Mouse (Mus musculus): ENCODE data around the gene Pzp.

Pzp gene

DNA sequence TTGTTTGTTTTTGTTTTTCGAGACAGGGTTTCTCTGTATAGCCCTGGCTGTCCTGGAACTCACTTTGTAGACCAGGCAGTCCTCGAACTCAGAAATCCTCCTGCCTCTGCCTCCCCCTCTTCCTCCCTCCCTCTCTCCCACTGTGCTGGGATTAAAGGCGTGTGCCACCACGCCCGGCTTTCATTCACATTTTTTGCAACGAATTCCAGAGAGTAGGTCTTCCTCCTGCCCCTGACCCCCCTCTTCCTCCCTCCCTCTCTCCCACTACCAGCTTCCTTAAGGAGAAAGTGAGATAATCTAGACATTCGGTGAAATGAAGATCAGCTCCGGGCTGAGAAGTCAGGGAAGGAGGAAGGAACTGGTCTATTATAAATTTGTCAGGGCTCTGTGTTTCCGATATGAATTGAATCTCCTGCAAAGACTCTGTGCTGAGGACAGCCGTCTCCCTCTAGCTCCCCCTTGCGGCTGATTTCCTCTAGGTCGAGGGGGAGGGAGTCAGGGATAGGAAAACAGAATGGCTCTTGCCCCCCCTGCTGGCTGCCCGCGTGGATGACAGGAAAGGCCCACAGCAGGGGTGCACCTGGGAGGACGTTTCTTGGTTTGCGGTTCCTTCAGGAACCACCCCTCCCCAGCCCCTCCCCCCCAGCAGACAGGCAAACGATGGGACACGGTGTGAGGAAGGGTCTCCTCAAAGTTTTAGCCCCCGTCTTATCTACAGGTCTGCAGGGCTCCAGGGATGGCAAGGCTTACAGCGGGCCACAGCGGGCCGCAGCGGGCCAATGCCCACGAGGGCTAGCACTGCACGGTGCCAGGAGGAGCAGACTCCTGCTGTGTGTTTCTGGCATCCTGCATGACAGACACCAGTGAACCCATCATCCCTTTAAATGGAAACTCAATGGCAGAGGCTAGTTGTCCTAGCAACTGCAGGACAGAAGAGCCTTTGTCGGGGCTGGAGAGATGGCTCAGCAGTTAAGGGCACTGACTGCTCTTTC, 46.8 kb downstream of the Pzp start:
- DNase-seq, result peak; percentile 92 to 95

DNA sequence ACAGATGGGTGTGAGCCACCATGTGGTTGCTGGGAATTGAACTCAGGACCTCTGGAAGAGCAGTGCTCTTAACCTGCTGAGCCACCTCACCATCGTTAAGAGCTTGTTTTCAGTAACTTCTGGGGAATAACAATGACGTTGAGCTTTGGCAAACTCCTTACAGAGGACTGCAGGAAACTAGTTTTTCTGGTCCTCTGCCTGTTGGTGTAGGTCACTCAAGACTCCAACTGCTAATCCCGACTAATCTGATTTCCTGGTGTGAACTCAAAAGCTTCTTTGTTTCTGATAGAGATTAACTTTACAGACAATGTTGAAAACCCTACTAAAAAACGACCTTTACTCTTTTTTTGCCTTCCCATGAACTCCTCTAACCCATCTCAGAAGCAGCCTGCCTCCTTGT, 49.0 kb downstream of the Pzp start:
- DNase-seq, result peak in 1 of 2 experiments; percentile 16

DNA sequence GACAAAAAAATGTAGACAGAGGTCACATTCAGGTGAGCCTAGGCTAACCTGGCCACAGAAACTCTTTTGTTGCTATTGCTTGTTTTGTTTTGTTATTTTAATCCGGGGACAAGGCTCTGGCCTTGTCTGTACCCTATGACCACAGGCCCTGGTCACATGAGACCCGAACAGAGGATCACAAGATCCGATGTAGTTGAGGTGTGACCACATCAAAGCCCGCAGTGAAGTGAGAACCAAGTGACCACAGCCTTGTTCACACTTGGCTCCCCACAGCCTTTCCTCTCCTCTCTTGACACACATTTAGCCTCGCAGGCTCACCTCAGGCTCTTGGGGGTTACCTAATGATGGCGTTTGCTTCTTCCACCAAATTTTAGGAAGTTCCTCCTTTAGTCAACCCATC, 52.4 kb downstream of the Pzp start:
- no peak for DNase-seq

DNA sequence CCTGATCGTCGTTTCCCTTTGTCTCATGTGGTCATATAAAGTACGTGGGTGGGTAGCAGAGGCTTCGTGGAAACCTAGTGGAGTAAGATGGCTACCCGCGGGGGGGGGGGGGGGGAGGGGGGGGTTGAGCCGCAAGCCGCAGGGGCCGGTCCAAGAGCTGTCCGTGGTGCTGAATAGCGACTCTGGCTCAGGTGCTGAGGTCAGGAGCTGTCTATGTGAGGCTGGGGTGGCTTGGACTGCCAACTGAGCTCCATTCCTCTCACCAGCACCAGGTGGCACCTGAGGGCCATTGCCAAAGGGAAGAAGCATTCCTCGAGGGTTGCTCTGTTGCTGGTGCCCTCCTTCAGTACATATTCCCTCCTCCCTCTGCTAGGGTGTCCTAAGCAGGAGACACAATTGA, 57.1 kb downstream of the Pzp start:
- peak; percentile 32 to 68 for DNase-seq

DNA sequence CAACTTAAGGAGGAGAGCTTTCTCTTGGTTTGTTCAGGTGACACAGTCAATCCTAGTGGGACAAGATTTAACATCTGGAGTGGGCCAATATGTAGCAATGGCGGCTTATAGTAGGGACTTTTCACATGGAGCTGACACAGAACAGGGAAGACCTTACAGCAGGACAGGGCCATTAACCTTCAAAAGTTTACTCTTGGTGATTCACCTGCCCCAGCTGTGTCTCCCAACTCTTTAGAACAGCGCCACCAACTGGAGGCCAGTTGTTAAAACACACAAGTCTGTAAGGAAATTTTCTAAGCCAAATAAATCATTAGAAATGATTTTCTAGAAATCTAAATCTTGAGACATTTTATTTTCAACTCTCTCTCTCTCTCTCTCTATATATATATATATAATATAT, 59.2 kb downstream of the Pzp start:
- DNase-seq, result peak in 1 of 2 experiments; percentile 8

DNA sequence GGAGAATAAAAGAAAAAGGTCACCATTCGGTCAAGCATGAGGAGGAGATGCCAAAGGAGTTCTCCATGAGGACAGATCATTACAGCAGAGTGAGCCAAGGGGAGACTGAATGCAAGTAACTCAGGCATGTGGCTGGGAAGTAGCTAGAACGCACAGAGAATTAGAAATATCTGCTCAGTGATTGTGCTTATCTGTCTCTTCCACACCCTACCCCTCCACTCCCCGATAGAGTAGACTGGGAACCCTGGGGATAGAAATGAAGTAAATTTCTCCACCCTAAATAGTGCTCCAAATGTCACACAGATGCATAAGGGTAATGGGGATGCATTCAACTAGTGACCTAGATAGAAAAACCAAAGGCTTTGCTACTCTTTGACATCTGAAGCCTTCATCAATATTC, 60.0 kb downstream of the Pzp start:
- no peak for DNase-seq

DNA sequence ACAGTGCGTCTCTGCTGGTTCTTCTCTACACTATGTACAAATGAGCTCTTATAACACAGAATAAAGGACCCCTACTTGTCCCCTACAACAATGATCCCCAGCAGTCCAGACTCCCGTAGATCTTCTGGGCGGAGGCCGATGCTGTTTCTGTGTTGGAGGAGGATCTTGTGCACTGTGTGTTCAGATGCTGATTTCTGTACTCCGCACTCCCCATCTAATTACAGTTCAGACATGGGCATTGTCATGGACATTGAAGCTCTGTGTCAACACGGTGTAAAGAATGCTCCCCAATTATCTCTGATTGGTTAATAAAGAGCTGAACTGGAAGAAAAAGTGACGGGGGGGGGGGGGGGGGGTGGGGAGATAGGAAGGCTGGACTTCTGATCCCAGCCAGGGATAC, 60.5 kb downstream of the Pzp start:
- no peak for DNase-seq

DNA sequence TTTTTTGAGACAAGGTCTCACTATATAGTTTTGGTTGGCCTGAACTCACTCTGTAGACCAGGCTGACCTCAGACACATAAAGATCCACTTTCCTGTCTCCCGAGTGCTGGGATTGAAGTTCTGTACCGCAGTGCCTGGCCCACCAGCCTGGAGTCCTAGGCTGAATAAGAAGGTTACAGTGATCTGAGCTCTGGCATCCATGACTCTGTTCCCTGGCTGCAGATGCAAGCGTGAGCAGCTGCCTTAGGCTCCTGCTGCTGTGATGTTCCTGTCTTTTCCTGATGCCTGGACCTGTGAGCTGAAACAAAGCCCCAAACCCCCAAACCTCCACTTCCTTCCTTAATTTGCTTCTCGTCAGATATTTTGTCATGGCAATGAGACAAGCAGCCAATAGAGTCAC, 61.5 kb downstream of the Pzp start:
- DNase-seq, result no peak

DNA sequence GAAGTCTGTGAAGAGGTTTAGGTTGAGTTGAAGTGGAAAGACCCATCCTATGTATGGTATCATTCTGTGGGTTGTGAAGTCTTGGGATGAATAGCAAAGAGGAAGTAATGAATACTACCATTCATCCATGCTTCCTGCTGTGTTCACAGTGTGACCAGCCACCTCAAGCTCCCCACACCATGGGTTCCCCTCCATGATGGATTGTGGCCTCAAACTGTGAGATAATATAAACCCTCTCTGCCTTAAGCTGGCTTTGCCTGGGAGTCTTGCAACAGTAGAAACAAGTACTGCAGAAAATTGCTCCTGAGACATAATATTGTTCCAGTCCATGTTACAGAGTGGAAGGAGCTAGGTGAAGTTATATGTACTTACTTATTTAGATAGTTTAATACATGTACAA, 64.9 kb downstream of the Pzp start:
- no peak for DNase-seq

DNA sequence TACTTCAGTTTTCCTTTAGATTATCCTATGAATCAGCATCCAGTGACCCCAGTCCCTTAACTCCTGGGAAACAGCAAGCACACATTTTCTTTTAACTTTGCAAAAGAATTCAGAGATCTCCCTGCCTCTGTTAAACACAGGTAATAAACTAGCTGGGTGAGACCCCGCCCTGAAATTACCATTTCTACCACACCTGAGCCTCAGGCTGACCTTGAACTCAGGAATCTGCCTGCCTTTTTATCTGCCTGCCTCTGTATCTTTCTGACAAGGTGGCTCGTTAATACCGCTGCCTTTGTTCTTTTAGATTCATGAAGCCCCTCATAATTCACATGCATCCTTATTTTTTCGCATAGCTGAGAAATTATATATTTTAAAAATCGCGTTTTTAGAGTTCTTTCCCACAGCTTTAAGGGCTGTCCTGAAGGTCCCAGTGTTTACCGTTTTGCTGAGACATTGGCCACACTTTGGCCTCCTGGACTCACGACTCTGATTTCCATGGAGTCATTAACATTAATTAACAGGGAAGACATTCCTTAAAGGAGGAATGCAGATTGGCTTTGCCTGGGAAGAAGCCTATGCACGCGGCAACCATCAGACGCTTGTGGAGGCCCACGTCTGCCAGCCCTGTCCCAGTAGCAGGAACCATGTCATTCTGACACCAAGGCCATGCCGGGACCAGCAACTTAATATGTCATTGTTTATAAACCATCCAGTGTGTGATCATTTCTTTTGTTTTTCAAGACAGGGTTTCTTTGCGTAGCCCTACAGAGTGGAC, 65.6 kb downstream of the Pzp start:
- no peak for DNase-seq

DNA sequence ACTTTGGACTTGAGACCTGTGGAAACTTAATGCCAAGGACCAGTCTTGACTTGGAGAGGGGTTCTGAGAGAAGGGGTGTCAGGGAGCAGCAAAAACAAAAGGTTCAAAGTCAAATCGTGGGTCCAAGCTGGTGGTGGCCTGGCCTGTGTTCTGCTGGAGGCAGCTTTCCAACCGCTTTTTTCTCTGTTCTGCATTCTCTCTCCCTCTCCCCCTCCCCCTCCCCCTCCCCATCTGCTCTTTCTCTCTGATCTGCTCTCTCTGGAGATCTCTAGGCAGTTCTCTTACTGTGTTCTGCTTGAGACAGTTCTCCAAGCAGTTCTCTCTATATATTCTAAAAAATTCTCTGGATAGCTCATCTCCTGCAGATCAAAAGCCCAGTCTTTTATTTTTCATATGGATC, 66.2 kb downstream of the Pzp start:
- DNase-seq, result no peak

DNA sequence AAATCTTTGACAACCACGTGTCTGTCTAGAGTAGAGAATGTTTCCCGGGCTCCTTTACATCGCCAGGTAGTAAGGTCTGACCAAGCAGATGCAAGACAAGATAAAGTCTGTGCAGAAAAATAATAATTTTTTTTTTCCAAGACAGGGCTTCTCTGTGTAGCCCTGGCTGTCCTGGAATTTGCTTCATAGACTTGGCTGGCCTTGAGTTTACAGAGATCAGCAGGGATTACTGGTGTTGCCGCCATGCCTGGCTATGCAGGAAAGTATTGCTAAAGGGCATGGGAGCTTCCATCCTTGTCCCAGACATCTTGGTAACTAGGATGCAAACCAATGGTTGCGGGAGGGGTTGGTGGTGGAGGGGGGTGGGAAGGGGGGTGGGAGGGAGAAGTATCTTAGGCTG, 69.3 kb downstream of the Pzp start:
- no peak for DNase-seq

DNA sequence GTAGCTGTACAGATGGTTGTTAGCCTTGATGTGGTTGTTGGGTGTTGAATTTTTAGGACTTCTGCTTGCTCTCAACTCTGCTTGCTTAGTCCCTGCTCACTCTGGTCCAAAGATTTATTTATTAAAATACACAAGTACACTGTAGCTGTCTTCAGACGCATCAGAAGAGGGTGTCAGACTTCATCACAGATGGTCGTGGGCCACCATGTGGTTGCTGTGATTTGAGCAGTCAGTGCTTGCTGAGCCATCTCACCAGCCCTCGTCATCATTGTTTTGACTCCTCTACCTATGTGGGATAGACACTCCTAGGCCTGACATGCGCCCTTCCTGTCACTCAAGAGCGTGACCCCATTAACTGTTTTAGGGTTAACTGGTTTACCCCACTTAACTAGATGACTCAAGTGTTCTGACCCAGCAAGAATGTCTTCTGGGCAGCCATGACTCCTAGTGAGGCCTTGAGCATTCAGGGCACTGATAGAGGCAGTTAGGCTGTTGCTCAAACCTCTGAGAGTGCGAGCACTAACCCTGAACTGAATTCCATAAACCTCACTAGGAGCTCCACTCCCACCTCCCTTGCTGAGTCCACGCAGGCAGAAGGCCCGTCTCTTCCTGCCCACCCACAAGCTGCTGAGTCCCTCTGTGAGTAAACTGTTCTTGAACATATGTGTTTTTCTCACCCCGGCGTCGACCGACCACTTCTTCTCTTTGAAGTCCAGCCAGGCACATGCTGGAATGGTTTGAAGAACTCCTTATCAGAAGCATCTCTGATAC, 70.5 kb downstream of the Pzp start:
- no peak for DNase-seq

DNA sequence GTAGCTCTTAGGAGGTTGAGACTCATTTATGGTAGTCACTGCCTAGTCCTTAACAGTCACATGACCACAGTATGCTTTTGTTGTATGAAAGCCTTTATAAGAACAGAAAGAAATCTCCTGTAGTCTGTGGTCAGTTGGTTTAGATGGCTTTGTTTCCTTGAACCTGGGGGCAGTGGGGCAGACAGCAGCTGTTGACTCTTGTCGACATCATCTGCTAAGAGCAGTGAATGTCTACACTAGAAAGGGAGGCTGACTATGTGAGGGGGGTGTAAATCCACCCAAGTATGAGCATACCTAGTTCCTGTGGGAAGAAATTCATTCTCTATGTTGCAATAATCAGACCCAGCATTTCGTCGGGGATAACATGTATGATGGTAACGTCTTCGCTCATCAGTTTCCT, 79.5 kb downstream of the Pzp start:
- no peak for DNase-seq

DNA sequence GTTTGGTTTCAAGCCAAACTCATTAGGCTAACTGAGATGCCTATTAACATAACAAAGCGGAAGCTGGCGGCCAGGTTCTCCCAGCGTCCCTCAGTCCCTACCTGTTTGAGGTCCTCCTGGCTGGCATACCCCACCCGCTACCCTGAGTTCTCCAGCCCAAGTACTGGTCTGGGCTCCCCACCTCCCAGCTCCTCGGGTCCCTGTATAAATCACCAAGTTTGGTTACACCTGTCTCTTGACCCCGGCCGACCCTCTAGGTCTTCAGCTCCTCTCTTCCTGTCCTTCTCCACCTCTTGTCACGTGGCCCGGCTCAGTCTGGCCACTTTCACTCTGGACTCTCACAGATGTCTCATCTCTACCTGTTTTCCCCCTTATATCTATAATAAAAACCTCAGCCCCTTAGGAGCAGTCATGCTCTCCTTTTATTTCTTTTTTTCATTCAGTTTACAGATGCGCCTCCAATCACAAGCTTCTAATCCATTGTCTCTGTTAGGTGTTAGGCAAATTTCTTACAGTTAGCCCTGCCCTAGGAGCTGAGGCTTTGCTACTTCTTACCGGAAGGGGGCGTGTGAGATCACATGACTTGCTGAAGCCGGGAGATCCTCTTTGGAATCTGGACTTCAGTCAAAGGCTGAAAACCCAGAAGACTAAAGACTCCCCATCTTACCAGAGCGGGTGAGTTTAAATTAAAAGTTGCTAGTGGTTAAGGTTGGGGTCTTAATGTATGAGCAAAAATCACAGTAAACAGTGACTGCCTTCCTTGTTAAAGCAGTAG, 80.6 kb downstream of the Pzp start:
- peak; percentile 62 to 75 for DNase-seq

DNA sequence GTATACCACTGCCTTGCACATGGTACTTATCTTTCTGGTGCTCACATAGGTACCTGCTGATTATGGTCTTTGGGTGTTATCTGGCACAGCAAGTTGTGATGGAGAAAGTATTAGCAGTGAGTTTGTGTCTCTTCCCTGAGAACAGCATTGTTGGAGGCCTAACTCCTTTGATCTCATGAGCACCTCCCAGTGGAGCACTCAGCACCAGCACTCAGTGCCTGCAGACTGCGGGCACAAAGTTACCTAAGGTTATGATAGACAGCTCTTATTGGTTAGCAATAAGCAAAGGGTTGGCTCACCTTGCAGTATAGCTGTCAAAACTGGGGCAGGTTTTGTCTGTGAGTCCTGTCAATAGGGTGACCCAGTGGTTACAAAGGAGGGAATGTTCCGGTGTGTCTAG, 86.3 kb downstream of the Pzp start:
- DNase-seq, result no peak

DNA sequence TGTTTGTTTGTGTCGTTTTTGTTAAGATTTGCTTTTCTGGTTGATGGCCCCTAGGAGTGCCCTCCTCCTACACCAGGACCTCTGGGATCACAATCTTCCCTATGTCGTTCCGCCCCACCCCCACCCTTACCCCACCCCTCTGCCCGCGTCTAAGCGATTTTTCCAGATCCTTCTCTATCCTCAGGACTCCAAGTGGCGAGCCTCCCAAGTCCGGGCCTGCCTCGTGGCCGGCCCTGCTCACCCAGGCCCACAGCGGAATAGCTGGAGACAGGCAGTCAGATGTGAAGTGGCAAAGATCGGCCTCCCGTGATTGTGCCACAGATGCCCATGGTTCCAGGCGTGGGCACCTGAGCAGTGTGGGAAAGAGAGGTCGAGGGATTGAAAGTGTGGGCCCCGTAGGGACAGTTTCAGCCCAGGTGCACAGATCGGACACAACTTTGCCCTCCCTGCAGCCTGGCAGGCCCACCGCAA, 87.6 kb downstream of the Pzp start:
- peak; percentile 33 to 50 for DNase-seq

DNA sequence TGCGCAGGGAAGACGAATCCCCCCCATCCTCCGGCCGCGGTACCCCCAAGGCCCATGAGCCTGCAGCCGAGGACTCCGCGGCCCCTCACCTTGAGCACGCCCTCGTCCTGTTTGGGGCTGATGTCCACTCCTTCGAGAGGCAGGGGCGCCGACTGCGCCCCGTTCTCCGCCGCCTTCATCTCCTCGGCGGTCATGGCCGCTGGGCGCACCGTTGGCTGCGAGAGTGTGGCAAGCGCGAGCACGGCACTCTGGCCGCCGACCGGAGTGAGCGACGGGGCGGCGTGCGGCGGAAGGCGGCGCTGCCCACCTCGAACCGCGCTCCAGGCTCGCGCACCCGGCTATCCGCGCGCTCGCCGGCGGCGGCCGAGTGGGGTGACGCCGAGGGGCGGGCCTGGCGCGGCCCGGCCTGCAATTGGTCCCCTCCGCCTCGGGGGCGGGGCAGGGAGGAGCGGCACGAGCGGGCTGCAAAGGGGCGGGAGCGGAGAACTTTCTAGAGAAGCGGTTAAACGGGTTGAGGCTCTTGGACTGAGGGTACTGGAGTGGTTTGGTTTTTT, 88.1 kb downstream of the Pzp start, which contains the start of gene Fkbp4:
Fkbp4 (minus strand) TSS at position 361 of the 554 bp plus-strand sequence.
- DNase-seq, result peak; percentile 95 to 97

DNA sequence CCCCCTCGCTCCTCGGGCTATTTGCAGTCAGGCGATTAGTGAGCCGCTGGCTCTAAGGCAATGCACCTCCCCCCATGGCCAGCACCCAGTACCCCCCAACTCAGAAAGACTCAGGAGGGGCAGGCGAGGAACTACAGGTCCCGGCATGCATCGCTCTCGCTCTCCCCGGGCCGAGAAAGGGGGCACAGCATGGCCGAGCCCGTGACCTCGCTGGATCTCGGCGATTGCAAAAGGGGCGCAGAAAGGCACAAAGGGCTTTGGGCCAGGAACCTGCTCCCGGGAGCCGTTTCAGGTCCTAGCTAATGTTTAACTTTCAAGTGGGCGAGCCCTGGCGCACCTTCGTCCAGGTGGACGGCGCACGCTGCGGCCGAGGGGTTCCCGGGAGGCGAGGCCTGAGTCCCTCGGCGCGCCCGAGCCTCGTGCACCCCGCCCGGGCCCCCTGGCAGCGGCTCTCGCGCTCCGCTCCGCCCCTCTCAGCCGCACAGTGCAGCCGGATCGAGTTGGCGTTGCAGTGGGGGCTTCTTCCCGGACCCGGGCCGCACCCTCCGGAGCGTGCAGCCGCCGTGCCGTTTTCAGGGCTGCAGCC, 88.7 kb downstream of the Pzp start:
- peak; percentile 80 to 84 for DNase-seq

DNA sequence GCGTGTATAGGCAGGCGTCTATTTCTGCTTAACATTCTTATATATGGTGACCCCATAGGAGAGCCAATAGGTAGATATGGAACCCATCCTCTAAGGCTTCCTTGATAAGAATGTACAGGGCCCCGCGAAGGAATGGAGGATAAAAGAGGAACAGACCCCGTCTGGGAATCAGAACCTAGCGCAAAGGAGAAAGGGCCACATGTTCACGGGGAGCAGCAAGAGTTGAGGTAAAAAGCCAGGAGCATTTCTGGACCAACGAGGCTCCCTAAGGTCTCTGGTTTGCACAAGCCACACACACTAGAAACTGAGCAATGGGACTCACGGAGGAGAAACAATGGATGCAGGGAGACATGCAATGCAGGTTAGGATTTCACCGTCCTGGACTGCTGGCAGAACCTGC, 89.2 kb downstream of the Pzp start:
- no peak for DNase-seq

DNA sequence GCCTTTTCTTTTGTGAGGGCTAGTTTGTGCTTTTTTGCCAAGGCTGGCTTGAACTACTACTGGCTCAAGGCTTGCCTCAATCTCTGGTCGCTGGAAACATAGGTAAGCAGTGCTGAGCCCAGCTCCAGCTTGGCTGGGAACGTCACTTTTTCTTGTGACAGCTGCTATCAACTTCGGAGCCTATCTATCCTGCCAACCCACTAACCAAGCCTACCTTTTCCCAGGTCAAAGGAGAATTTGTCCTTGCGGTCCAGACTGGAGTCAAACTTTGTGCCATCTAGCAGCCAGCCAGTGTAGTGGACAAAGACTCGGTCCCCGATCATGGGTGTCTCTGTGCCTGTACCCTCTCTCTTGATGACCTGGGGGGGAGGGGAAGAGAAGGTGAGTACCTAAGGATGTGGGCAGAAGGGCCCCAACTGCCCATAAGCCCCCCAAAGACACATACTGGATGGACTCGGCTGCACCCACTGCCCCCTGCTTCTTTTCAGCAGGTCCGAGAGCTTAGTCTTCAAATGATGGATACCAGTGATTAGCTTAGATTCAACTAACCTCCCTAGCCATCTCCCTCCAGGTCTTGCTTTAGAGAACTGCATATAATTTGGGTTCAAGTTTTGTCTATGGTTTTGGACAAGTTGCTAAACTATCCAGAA, 90.0 kb downstream of the Pzp start:
- no peak for DNase-seq

All from lung, adult 18-20 months (tissue).